Comparison of ENCODE assay signal across 23 mouse cellular contexts in genomic region chr6:96429390-96429789, GRCm38 (mm10).
A peak's percentile ranks its signal among the peaks of the same experiment; 100 is the strongest.
DNase-seq lines count a peak whose midpoint lies in the region; ATAC-seq lines count a peak whose summit lies in the region.
"Had no signal": no experiment of that assay in that cellular context is flagged by ENCODE, and none has a peak within 500 bp of the region (broad histone marks: within the 10 kb centered on the region; RNA-seq: fewer than 3 reads in every experiment).

No protein-coding gene starts in this region.

- peak; percentile 54 for DNase-seq in midbrain, embryonic 11.5 days (ENCODE audit: low spot score, missing footprints)
- peak; percentile 12 for DNase-seq in lung, postnatal 14 days
- DNase-seq in lung, postnatal 4 days = peak; percentile 6 to 61
- no peak for DNase-seq in thymus, postnatal 14 days
- DNase-seq in urinary bladder, postnatal 25 days (ENCODE audit: low spot score) = no peak
- DNase-seq: adrenal gland, adult 2 months; adrenal gland, postnatal 14 days; cerebellum, adult 11 months; cerebellum, adult 8-10 months; cerebellum, postnatal 10 days; cerebellum, postnatal 36 days; embryo, embryonic 11 days; gastrocnemius, postnatal 25 days had no signal

- no peak overlapping the region for H3K27ac ChIP-seq in midbrain, embryonic 11.5 days (ENCODE audit: low read depth, low read length)
- no peak overlapping the region for H3K27ac ChIP-seq in midbrain, embryonic 15.5 days
- H3K27ac ChIP-seq: embryonic facial prominence, embryonic 10.5 days; embryonic facial prominence, embryonic 13.5 days; forebrain, embryonic 12.5 days; forebrain, embryonic 15.5 days; hindbrain, embryonic 12.5 days; hindbrain, embryonic 15.5 days had no signal

- no peak overlapping the region for H3K4me2 ChIP-seq in midbrain, embryonic 11.5 days
- no peak overlapping the region for H3K4me2 ChIP-seq in midbrain, embryonic 15.5 days
- H3K4me2 ChIP-seq: embryonic facial prominence, embryonic 13.5 days; forebrain, embryonic 12.5 days; forebrain, embryonic 15.5 days; heart, embryonic 11.5 days; hindbrain, embryonic 12.5 days; hindbrain, embryonic 15.5 days had no signal

- H3K4me1 ChIP-seq in midbrain, embryonic 11.5 days (ENCODE audit: control insufficient read depth, insufficient read depth, low read length) = no peaks in the 10 kb centered on the region
- H3K4me1 ChIP-seq in midbrain, embryonic 15.5 days = no peaks in the 10 kb centered on the region
- H3K4me1 ChIP-seq: embryonic facial prominence, embryonic 10.5 days; embryonic facial prominence, embryonic 13.5 days; forebrain, embryonic 12.5 days; forebrain, embryonic 15.5 days; hindbrain, embryonic 12.5 days; hindbrain, embryonic 15.5 days had no signal

- WGBS in midbrain, embryonic 11.5 days = 80% methylated on average over 6 of the region's 6 CpGs
- 61% methylated on average over 6 of the region's 6 CpGs for WGBS in midbrain, embryonic 15.5 days

- no peaks in the 10 kb centered on the region for H3K27me3 ChIP-seq in midbrain, embryonic 11.5 days (ENCODE audit: control insufficient read depth, insufficient read depth, low read length)
- no peaks in the 10 kb centered on the region for H3K27me3 ChIP-seq in midbrain, embryonic 15.5 days (replicated peaks)
- H3K27me3 ChIP-seq: embryonic facial prominence, embryonic 13.5 days; forebrain, embryonic 12.5 days; forebrain, embryonic 15.5 days; hindbrain, embryonic 12.5 days; hindbrain, embryonic 15.5 days had no signal

- no peak overlapping the region for H3K9ac ChIP-seq in midbrain, embryonic 11.5 days (ENCODE audit: low read length)
- H3K9ac ChIP-seq in midbrain, embryonic 15.5 days = no peak overlapping the region
- H3K9ac ChIP-seq: embryonic facial prominence, embryonic 13.5 days; forebrain, embryonic 12.5 days; forebrain, embryonic 15.5 days; hindbrain, embryonic 12.5 days; hindbrain, embryonic 15.5 days had no signal

- no peak overlapping the region for H3K4me3 ChIP-seq in midbrain, embryonic 11.5 days (ENCODE audit: low read depth, low read length)
- H3K4me3 ChIP-seq in midbrain, embryonic 15.5 days = no peak overlapping the region
- H3K4me3 ChIP-seq: embryonic facial prominence, embryonic 10.5 days; embryonic facial prominence, embryonic 13.5 days; erythroblast, embryonic 14.5 days; forebrain, embryonic 12.5 days; forebrain, embryonic 15.5 days; hindbrain, embryonic 12.5 days; hindbrain, embryonic 15.5 days had no signal

- ATAC-seq in midbrain, embryonic 11.5 days (ENCODE audit: low FRiP score) = no peak
- ATAC-seq in midbrain, embryonic 15.5 days (replicated peaks) = no peak
- ATAC-seq: CD4-positive, CD25-positive, alpha-beta regulatory T cell, adult 4 months; forebrain, embryonic 15.5 days had no signal

- H3K36me3 ChIP-seq in midbrain, embryonic 11.5 days (ENCODE audit: control insufficient read depth, insufficient read depth, low read length) = no peaks in the 10 kb centered on the region
- H3K36me3 ChIP-seq in midbrain, embryonic 15.5 days (replicated peaks) = no peaks in the 10 kb centered on the region
- H3K36me3 ChIP-seq: embryonic facial prominence, embryonic 10.5 days; embryonic facial prominence, embryonic 13.5 days; forebrain, embryonic 12.5 days; forebrain, embryonic 15.5 days; hindbrain, embryonic 12.5 days; hindbrain, embryonic 15.5 days had no signal

- no peaks in the 10 kb centered on the region for H3K9me3 ChIP-seq in midbrain, embryonic 11.5 days (ENCODE audit: control insufficient read depth, low read length)
- H3K9me3 ChIP-seq in midbrain, embryonic 15.5 days = no peaks in the 10 kb centered on the region
- H3K9me3 ChIP-seq: embryonic facial prominence, embryonic 10.5 days; embryonic facial prominence, embryonic 13.5 days; forebrain, embryonic 12.5 days; forebrain, embryonic 15.5 days; hindbrain, embryonic 12.5 days; hindbrain, embryonic 15.5 days had no signal

Comparison
In these comparisons a context has a peak if more than half of its experiments do, and no peak if none do; other contexts are left out.
1. DNase-seq: peak in midbrain, embryonic 11.5 days (single experiment), lung, postnatal 14 days (single experiment) and lung, postnatal 4 days (2 of 2); none in thymus, postnatal 14 days (single experiment) and urinary bladder, postnatal 25 days (single experiment).